Mouse (Mus musculus) liver, embryonic 13.5 days (tissue): ENCODE results near the gene Tex29. TPM values are rescaled to one million over a fixed set of nuclear protein-coding genes. Genes with fewer than 3 reads are reported as not detected.

Experiments
- ATAC-seq: fragments of 200-750 bp; cut with Nextera tagmentation; 2 replicates; pipeline ENCODE4 v1.8.0; 2017; ENCODE audit warnings: low read depth, mild to moderate bottlenecking, moderate number of reproducible peaks, moderate library complexity
- DNase-seq: peaks from one replicate; pipeline ENCODE4 v3.0.0; 2022
- H3K27ac ChIP-seq: fragments of 300-500 bp; sonication (generic); 2 replicates; pipeline ENCODE4 v1.5.1; 2015; ENCODE audit warnings: moderate library complexity, mild to moderate bottlenecking, inconsistent platforms
- H3K27me3 ChIP-seq: fragments of 300-500 bp; sonication (generic); 2 replicates; pipeline ENCODE4 v1.6.1; 2015; ENCODE audit warnings: mild to moderate bottlenecking, inconsistent platforms
- H3K36me3 ChIP-seq: fragments of 300-500 bp; sonication (generic); 2 replicates; pipeline ENCODE4 v1.6.1; 2015; ENCODE audit warnings: mild to moderate bottlenecking, inconsistent platforms
- H3K4me1 ChIP-seq: fragments of 300-500 bp; sonication (generic); replicated peaks from 2 replicates; pipeline ENCODE4 v1.6.1; 2015; ENCODE audit warnings: inconsistent platforms
- H3K4me2 ChIP-seq: fragments of 300-500 bp; sonication (generic); 2 replicates; pipeline ENCODE4 v1.6.1; 2015; ENCODE audit warnings: inconsistent platforms, mild to moderate bottlenecking, moderate library complexity
- H3K4me3 ChIP-seq: fragments of 300-500 bp; sonication (generic); replicated peaks from 2 replicates; pipeline ENCODE4 v1.5.1; 2015; ENCODE audit warnings: mild to moderate bottlenecking, inconsistent platforms
- H3K9ac ChIP-seq: fragments of 300-500 bp; sonication (generic); 2 replicates; pipeline ENCODE4 v1.6.1; 2015; ENCODE audit warnings: mild to moderate bottlenecking, inconsistent platforms
- H3K9me3 ChIP-seq: fragments of 300-500 bp; sonication (generic); replicated peaks from 2 replicates; pipeline ENCODE4 v1.6.1; 2016; ENCODE audit warnings: inconsistent platforms
- WGBS: fragments of 180-500 bp; shearing (Covaris S2); methylation state at CpG from one replicate; pipeline ENCODE4 v1.1.7; 2015; ENCODE audit not compliant: insufficient replicate concordance; 5-methylcytosine and 5-hydroxymethylcytosine counted together
- polyA plus RNA-seq: library from polyadenylated mRNA; unstranded; fragments of >200 nt; fragmentation: Nextera tagmentation; extraction: Ambion mirVana; gene quantifications from 2 replicates; pipeline ENCODE4 v1.2.1, GENCODE M21; 2015

Gene Tex29
- polyA plus RNA-seq = not detected in 2 replicates

GRCm38 (mm10) chr8:11840174-11840573 is at the start of gene Tex29:
TSS of gene Tex29 (plus strand) at chr8:11840474.
- no peak for DNase-seq
- no peak within 1 kb of the TSS for H3K27ac ChIP-seq

GRCm38 (mm10) chr8:11794956-11795355 is 45.3 kb upstream of the Tex29 start:
- no peak overlapping the region for H3K4me2 ChIP-seq

More at GRCm38 (mm10) chr8:11840174-11840573, at the start of gene Tex29:
- ATAC-seq = no peak
- Histone ChIP-seq H3K4me2 (no peak within 1 kb of the TSS), H3K9ac (no peak within 1 kb of the TSS), H3K9me3 (no peaks in the 10 kb centered on the region), H3K4me1 (no peaks in the 10 kb centered on the region), H3K4me3 (no peak within 1 kb of the TSS), H3K27me3 (no peaks in the 10 kb centered on the region), H3K36me3 (0 out of 2 replicates have a peak, but pooled peaks cover 7% of the 10 kb centered on the region)
- WGBS = 66% methylated on average over 5 of the region's 5 CpGs

GRCm38 (mm10) chr8:11797128-11797527 is 43.1 kb upstream of the Tex29 start:
- 77% methylated on average over 8 of the region's 8 CpGs for WGBS
- DNase-seq (no peak), ATAC-seq (no peak)
- H3K27me3 ChIP-seq = no peaks in the 10 kb centered on the region
- no peak overlapping the region for H3K4me2 ChIP-seq
- H3K4me3 ChIP-seq = no peak overlapping the region
- H3K27ac ChIP-seq = no peak overlapping the region
- no peaks in the 10 kb centered on the region for H3K9me3 ChIP-seq
- no peak overlapping the region for H3K9ac ChIP-seq
- H3K4me1 ChIP-seq = no peaks in the 10 kb centered on the region; the same call in 1 of the 2 replicates
- H3K36me3 ChIP-seq = peaks cover 33% of the 10 kb centered on the region

More at GRCm38 (mm10) chr8:11794956-11795355, 45.3 kb upstream of the Tex29 start:
- H3K4me3 ChIP-seq = no peak overlapping the region
- no peaks in the 10 kb centered on the region for H3K27me3 ChIP-seq
- H3K27ac ChIP-seq = no peak overlapping the region
- ATAC-seq = no peak
- peaks cover 27% of the 10 kb centered on the region for H3K36me3 ChIP-seq
- no peak overlapping the region for H3K9ac ChIP-seq
- H3K4me1 ChIP-seq = no peaks in the 10 kb centered on the region
- no peak for DNase-seq
- H3K9me3 ChIP-seq = no peaks in the 10 kb centered on the region

GRCm38 (mm10) chr8:11797729-11798479 is 42.4 kb upstream of the Tex29 start:
- no peak overlapping the region for H3K4me3 ChIP-seq
- WGBS = 77% methylated on average over 14 of the region's 14 CpGs
- no peaks in the 10 kb centered on the region for H3K27me3 ChIP-seq
- no peak overlapping the region for H3K9ac ChIP-seq
- H3K27ac ChIP-seq = no peak overlapping the region
- H3K36me3 ChIP-seq = peaks cover 31% of the 10 kb centered on the region
- no peaks in the 10 kb centered on the region for H3K9me3 ChIP-seq
- no peak for DNase-seq
- no peak for ATAC-seq
- no peak overlapping the region for H3K4me2 ChIP-seq
- no peaks in the 10 kb centered on the region; the same call in 1 of the 2 replicates for H3K4me1 ChIP-seq

- Histone ChIP-seq H3K27ac (no peak overlapping the region), H3K4me3 (no peak overlapping the region), H3K9ac (no peak overlapping the region), H3K9me3 (no peaks in the 10 kb centered on the region), H3K4me2 (no peak overlapping the region), H3K27me3 (no peaks in the 10 kb centered on the region), H3K36me3 (peaks cover 30% of the 10 kb centered on the region), H3K4me1 (no peaks in the 10 kb centered on the region; the same call in 1 of the 2 replicates)
- DNase-seq (no peak), ATAC-seq (no peak)
- WGBS = 80% methylated on average over 4 of the region's 4 CpGs
Measured at GRCm38 (mm10) chr8:11798480-11798867, 41.8 kb upstream of the Tex29 start.

GRCm38 (mm10) chr8:11799098-11799497 is 41.2 kb upstream of the Tex29 start:
- Histone ChIP-seq H3K36me3 (peaks cover 30% of the 10 kb centered on the region), H3K4me2 (no peak overlapping the region), H3K9ac (no peak overlapping the region), H3K4me1 (no peaks in the 10 kb centered on the region; the same call in 1 of the 2 replicates), H3K27ac (no peak overlapping the region), H3K27me3 (no peaks in the 10 kb centered on the region), H3K9me3 (no peaks in the 10 kb centered on the region), H3K4me3 (no peak overlapping the region)
- no peak for ATAC-seq
- WGBS = 81% methylated on average over 3 of the region's 3 CpGs
- DNase-seq = no peak

GRCm38 (mm10) chr8:11800481-11800880 is 39.8 kb upstream of the Tex29 start:
- Histone ChIP-seq H3K4me3 (no peak overlapping the region), H3K9me3 (no peaks in the 10 kb centered on the region), H3K4me1 (no peaks in the 10 kb centered on the region; the same call in 1 of the 2 replicates), H3K27ac (no peak overlapping the region), H3K9ac (no peak overlapping the region), H3K36me3 (peaks cover 38% of the 10 kb centered on the region), H3K27me3 (no peaks in the 10 kb centered on the region), H3K4me2 (no peak overlapping the region)
- ATAC-seq = no peak
- 79% methylated on average over 7 of the region's 7 CpGs for WGBS
- DNase-seq = no peak

- H3K36me3 ChIP-seq = peaks cover 47% of the 10 kb centered on the region
- no peak overlapping the region for H3K4me2 ChIP-seq
- no peaks in the 10 kb centered on the region for H3K27me3 ChIP-seq
- H3K4me1 ChIP-seq = no peaks in the 10 kb centered on the region; the same call in 1 of the 2 replicates
- H3K9ac ChIP-seq = no peak overlapping the region
- 68% methylated on average over 8 of the region's 8 CpGs for WGBS
- no peak overlapping the region for H3K4me3 ChIP-seq
- ATAC-seq (no peak), DNase-seq (no peak)
- H3K27ac ChIP-seq = no peak overlapping the region
- no peaks in the 10 kb centered on the region for H3K9me3 ChIP-seq
Measured at GRCm38 (mm10) chr8:11801571-11801970, 38.7 kb upstream of the Tex29 start.

- Histone ChIP-seq H3K4me3 (no peak overlapping the region), H3K4me2 (no peak overlapping the region), H3K27ac (no peak overlapping the region), H3K36me3 (peaks cover 77% of the 10 kb centered on the region), H3K4me1 (no peaks in the 10 kb centered on the region; the same call in 1 of the 2 replicates), H3K27me3 (no peaks in the 10 kb centered on the region), H3K9me3 (no peaks in the 10 kb centered on the region), H3K9ac (no peak overlapping the region)
- WGBS = 81% methylated on average over 4 of the region's 4 CpGs
- DNase-seq = no peak
- no peak for ATAC-seq
Measured at GRCm38 (mm10) chr8:11804914-11805313, 35.4 kb upstream of the Tex29 start.

- DNase-seq (no peak), ATAC-seq (no peak)
- no peak overlapping the region for H3K4me2 ChIP-seq
- no peaks in the 10 kb centered on the region for H3K9me3 ChIP-seq
- H3K4me3 ChIP-seq = no peak overlapping the region
- no peak overlapping the region for H3K27ac ChIP-seq
- WGBS = 82% methylated on average over 6 of the region's 6 CpGs
- H3K36me3 ChIP-seq = peaks cover 82% of the 10 kb centered on the region
- H3K27me3 ChIP-seq = no peaks in the 10 kb centered on the region
- H3K4me1 ChIP-seq = no peaks in the 10 kb centered on the region
- H3K9ac ChIP-seq = no peak overlapping the region
Measured at GRCm38 (mm10) chr8:11806252-11806651, 34.0 kb upstream of the Tex29 start.

- peaks cover 79% of the 10 kb centered on the region for H3K36me3 ChIP-seq
- 73% methylated on average over 3 of the region's 3 CpGs for WGBS
- no peak for ATAC-seq
- no peak overlapping the region for H3K9ac ChIP-seq
- no peak overlapping the region for H3K4me3 ChIP-seq
- no peak for DNase-seq
- no peaks in the 10 kb centered on the region for H3K27me3 ChIP-seq
- no peaks in the 10 kb centered on the region for H3K9me3 ChIP-seq
- no peaks in the 10 kb centered on the region for H3K4me1 ChIP-seq
- no peak overlapping the region for H3K4me2 ChIP-seq
- H3K27ac ChIP-seq = no peak overlapping the region
Measured at GRCm38 (mm10) chr8:11807361-11807760, 32.9 kb upstream of the Tex29 start.

GRCm38 (mm10) chr8:11808047-11808446 is 32.2 kb upstream of the Tex29 start:
- ATAC-seq = no peak
- H3K27me3 ChIP-seq = no peaks in the 10 kb centered on the region
- H3K4me1 ChIP-seq = 0 out of 2 replicates have a peak, but pooled peaks cover 2% of the 10 kb centered on the region
- DNase-seq = no peak
- H3K36me3 ChIP-seq = peaks cover 80% of the 10 kb centered on the region
- H3K4me2 ChIP-seq = no peak overlapping the region
- no peak overlapping the region for H3K4me3 ChIP-seq
- H3K9ac ChIP-seq = no peak overlapping the region
- WGBS = 66% methylated on average over 5 of the region's 5 CpGs
- H3K9me3 ChIP-seq = no peaks in the 10 kb centered on the region
- no peak overlapping the region for H3K27ac ChIP-seq
